In genomic region chr1:159523578-159523977, GRCm38 (mm10) we compare ENCODE assay signal across 9 mouse cellular contexts. TPM values are rescaled to one million over a fixed set of nuclear protein-coding genes. Genes with fewer than 3 reads are reported as not detected.
DNase-seq lines count a peak whose midpoint lies in the region; ATAC-seq lines count a peak whose summit lies in the region.
"Had no signal": no experiment of that assay in that cellular context is flagged by ENCODE, and none has a peak within 500 bp of the region (broad histone marks: within the 10 kb centered on the region; RNA-seq: fewer than 3 reads in every experiment).

Gene Tnr (plus strand): TSS chr1:159523769.

- peaks cover 3% of the 10 kb centered on the region for H3K27me3 ChIP-seq in intestine, embryonic 14.5 days (replicated peaks; ENCODE audit: control insufficient read depth, insufficient read depth, low read length)
- no peaks in the 10 kb centered on the region for H3K27me3 ChIP-seq in intestine, embryonic 16.5 days (replicated peaks; ENCODE audit: control insufficient read depth, insufficient read depth, low read length)
- peaks cover 8% of the 10 kb centered on the region for H3K27me3 ChIP-seq in forebrain, embryonic 10.5 days (ENCODE audit: poor library complexity, severe bottlenecking)
- H3K27me3 ChIP-seq in neural tube, embryonic 11.5 days (ENCODE audit: control insufficient read depth, insufficient read depth, low read length), result no peaks in the 10 kb centered on the region
- H3K27me3 ChIP-seq: megakaryocyte, embryonic 14.5 days had no signal

- WGBS in intestine, embryonic 14.5 days, result 5% methylated on average over 8 of the region's 8 CpGs
- 5% methylated on average over 8 of the region's 8 CpGs for WGBS in intestine, embryonic 16.5 days
- WGBS in forebrain, embryonic 10.5 days, result 3% methylated on average over 8 of the region's 8 CpGs
- WGBS in neural tube, embryonic 11.5 days, result 3% methylated on average over 8 of the region's 8 CpGs

- peak within 1 kb of the TSS; percentile 2; the same call in 1 of the 2 replicates for H3K4me3 ChIP-seq in intestine, embryonic 14.5 days (ENCODE audit: low read depth, low read length)
- no peak within 1 kb of the TSS for H3K4me3 ChIP-seq in intestine, embryonic 16.5 days (ENCODE audit: low read length)
- peak within 1 kb of the TSS; percentile 39 for H3K4me3 ChIP-seq in forebrain, embryonic 10.5 days
- H3K4me3 ChIP-seq in neural tube, embryonic 11.5 days (ENCODE audit: low read depth, low read length), result peak within 1 kb of the TSS; percentile 21
- H3K4me3 ChIP-seq: megakaryocyte, embryonic 14.5 days had no signal

- H3K27ac ChIP-seq in intestine, embryonic 14.5 days (ENCODE audit: low read depth), result no peak within 1 kb of the TSS
- H3K27ac ChIP-seq in intestine, embryonic 16.5 days (ENCODE audit: low read length), result no peak within 1 kb of the TSS
- H3K27ac ChIP-seq in forebrain, embryonic 10.5 days, result no peak within 1 kb of the TSS
- no peak within 1 kb of the TSS for H3K27ac ChIP-seq in neural tube, embryonic 11.5 days (ENCODE audit: low read depth, low read length)

- no peak within 1 kb of the TSS for H3K9ac ChIP-seq in intestine, embryonic 14.5 days (ENCODE audit: low read length)
- no peak within 1 kb of the TSS for H3K9ac ChIP-seq in intestine, embryonic 16.5 days (ENCODE audit: low read depth, low read length)
- H3K9ac ChIP-seq in neural tube, embryonic 11.5 days (ENCODE audit: low read length), result peak within 1 kb of the TSS; percentile 23; the same call in 1 of the 2 replicates

- H3K4me2 ChIP-seq in intestine, embryonic 14.5 days (ENCODE audit: low read length), result 0 out of 2 replicates have a peak within 1 kb of the TSS, but pooled peaks have one; percentile 26
- H3K4me2 ChIP-seq in intestine, embryonic 16.5 days (ENCODE audit: low read depth, low read length), result no peak within 1 kb of the TSS
- H3K4me2 ChIP-seq in neural tube, embryonic 11.5 days (ENCODE audit: low read depth), result peak within 1 kb of the TSS; percentile 41

- H3K36me3 ChIP-seq in intestine, embryonic 14.5 days (ENCODE audit: control insufficient read depth, insufficient read depth, low read length), result no peaks in the 10 kb centered on the region
- no peaks in the 10 kb centered on the region for H3K36me3 ChIP-seq in intestine, embryonic 16.5 days (ENCODE audit: control insufficient read depth, insufficient read depth, low read length)
- no peaks in the 10 kb centered on the region for H3K36me3 ChIP-seq in forebrain, embryonic 10.5 days (replicated peaks)
- no peaks in the 10 kb centered on the region for H3K36me3 ChIP-seq in neural tube, embryonic 11.5 days (ENCODE audit: control insufficient read depth, insufficient read depth, low read length)

- no peaks in the 10 kb centered on the region for H3K4me1 ChIP-seq in intestine, embryonic 14.5 days (replicated peaks; ENCODE audit: control insufficient read depth, insufficient read depth, low read length)
- no peaks in the 10 kb centered on the region for H3K4me1 ChIP-seq in intestine, embryonic 16.5 days (ENCODE audit: control insufficient read depth, insufficient read depth, low read length)
- peaks cover 13% of the 10 kb centered on the region for H3K4me1 ChIP-seq in forebrain, embryonic 10.5 days
- no peaks in the 10 kb centered on the region for H3K4me1 ChIP-seq in neural tube, embryonic 11.5 days (ENCODE audit: control insufficient read depth, insufficient read depth, low read length)
- H3K4me1 ChIP-seq: megakaryocyte, embryonic 14.5 days had no signal

- DNase-seq in intestine, embryonic 14.5 days (ENCODE audit: low spot score), result peak; percentile 55
- peak; percentile 71 for DNase-seq in brain, embryonic 18.5 days (ENCODE audit: low read depth, low spot score)
- DNase-seq in forebrain, embryonic 10.5 days (ENCODE audit: extremely low spot score, low spot score), result peak; percentile 32
- DNase-seq in induced T-regulatory cell, adult 2 months (ENCODE audit: low read depth), result peak; percentile 33
- peak; percentile 66 for DNase-seq in left cerebral cortex, postnatal 4 days
- peak; percentile 59 for DNase-seq in neural tube, embryonic 11.5 days (ENCODE audit: low spot score)
- DNase-seq in spleen, postnatal 4 days (ENCODE audit: low spot score in 2 of 2), result no peak

- no peaks in the 10 kb centered on the region for H3K9me3 ChIP-seq in intestine, embryonic 14.5 days (ENCODE audit: control insufficient read depth, low read length)
- no peaks in the 10 kb centered on the region for H3K9me3 ChIP-seq in intestine, embryonic 16.5 days (ENCODE audit: control insufficient read depth, low read length)
- no peaks in the 10 kb centered on the region for H3K9me3 ChIP-seq in forebrain, embryonic 10.5 days
- no peaks in the 10 kb centered on the region for H3K9me3 ChIP-seq in neural tube, embryonic 11.5 days (ENCODE audit: control insufficient read depth, low read length)
- H3K9me3 ChIP-seq: megakaryocyte, embryonic 14.5 days had no signal

- intact Hi-C loops in left cerebral cortex, postnatal 4 days (cut with DNase I), result loop anchor here (2.0 to 5.0 kb wide), 2 partner anchors 555 to 659 kb away; no protein-coding TSS in a partner anchor

- no peak for ATAC-seq in intestine, embryonic 14.5 days (replicated peaks; ENCODE audit: low FRiP score, low TSS enrichment, low read depth)
- no peak for ATAC-seq in intestine, embryonic 16.5 days
- ATAC-seq in neural tube, embryonic 11.5 days (ENCODE audit: insufficient read depth, low FRiP score, low TSS enrichment), result peak; percentile 53; the same call in 1 of the 2 replicates

RNA-seq across cellular contexts. Expression of gene Tnr, which starts in this region (rescaled TPM):
- polyA plus RNA-seq in intestine, embryonic 14.5 days (2014; fragmentation: Nextera tagmentation; extraction: Ambion mirVana), result 1.7 and 2.0 TPM in 2 replicates
- 0.20 and 0.51 TPM in 2 replicates for polyA plus RNA-seq in intestine, embryonic 16.5 days (2015; fragmentation: Nextera tagmentation; extraction: Ambion mirVana)
- 0.05 and 0.16 TPM in 2 replicates for polyA plus RNA-seq in forebrain, embryonic 10.5 days (2016; fragmentation: Nextera tagmentation; extraction: Ambion mirVana)
- total RNA-seq in left cerebral cortex, postnatal 4 days (2021), result 10 to 100 TPM; 72.5 to 90.4 TPM
- polyA plus RNA-seq in neural tube, embryonic 11.5 days (2014; fragmentation: Nextera tagmentation; extraction: Ambion mirVana), result 0.78 and 1.2 TPM in 2 replicates

Comparison
In these comparisons a context has a peak if more than half of its experiments do, and no peak if none do; other contexts are left out.
1. Peak in DNase-seq and H3K4me3 ChIP-seq in forebrain, embryonic 10.5 days; RNA of the gene not detected or under 1 TPM.
2. DNase-seq: peak in intestine, embryonic 14.5 days (single experiment), brain, embryonic 18.5 days (single experiment), induced T-regulatory cell, adult 2 months (single experiment), left cerebral cortex, postnatal 4 days (single experiment) and neural tube, embryonic 11.5 days (single experiment); none in spleen, postnatal 4 days (0 of 2).